Mouse (Mus musculus) stomach, postnatal 0 days (tissue): Measurements from ENCODE around the gene Tgfbr3. TPM values are rescaled to one million over a fixed set of nuclear protein-coding genes. Genes with fewer than 3 reads are reported as not detected.

Experiments
- ATAC-seq: fragments of 200-750 bp; cut with Nextera tagmentation; 2 replicates; pipeline ENCODE4 v1.8.0; 2017; ENCODE audit not compliant: low FRiP score, low TSS enrichment
- DNase-seq: peaks from one replicate; pipeline ENCODE4 v3.0.0-alpha.2; 2016; ENCODE audit warnings: low spot score
- H3K27ac ChIP-seq: fragments of 300-500 bp; sonication (generic); replicated peaks from 2 replicates; pipeline ENCODE4 v1.5.1; 2014; ENCODE audit warnings: mild to moderate bottlenecking, control low read depth
- H3K27me3 ChIP-seq: fragments of 300-500 bp; sonication (generic); 2 replicates; pipeline ENCODE4 v1.6.1; 2014; ENCODE audit warnings: low read length; ENCODE audit not compliant: control insufficient read depth, insufficient read depth
- H3K36me3 ChIP-seq: fragments of 300-500 bp; sonication (generic); 2 replicates; pipeline ENCODE4 v1.6.1; 2014; ENCODE audit warnings: low read length, mixed read lengths; ENCODE audit not compliant: control insufficient read depth, insufficient read depth
- H3K4me1 ChIP-seq: fragments of 300-500 bp; sonication (generic); replicated peaks from 2 replicates; pipeline ENCODE4 v1.6.1; 2014; ENCODE audit warnings: antibody characterized with exemption; ENCODE audit not compliant: control insufficient read depth, insufficient read depth
- H3K4me2 ChIP-seq: fragments of 300-500 bp; sonication (generic); replicated peaks from 2 replicates; pipeline ENCODE4 v1.6.1; 2014; ENCODE audit warnings: low read depth, mild to moderate bottlenecking, control low read depth, moderate library complexity
- H3K4me3 ChIP-seq: fragments of 300-500 bp; sonication (generic); 2 replicates; pipeline ENCODE4 v1.5.1; 2014; ENCODE audit warnings: low read depth, low read length, control low read depth
- H3K9ac ChIP-seq: fragments of 300-500 bp; sonication (generic); 2 replicates; pipeline ENCODE4 v1.6.1; 2014; ENCODE audit warnings: mild to moderate bottlenecking, low read length, control low read depth, mixed read lengths
- H3K9me3 ChIP-seq: fragments of 300-500 bp; sonication (generic); 2 replicates; pipeline ENCODE4 v1.6.1; 2016; ENCODE audit warnings: low read length; ENCODE audit not compliant: control insufficient read depth
- CTCF ChIP-seq: IDR thresholded peaks from 2 replicates; pipeline ENCODE4 v1.5.1; 2016; ENCODE audit warnings: antibody characterized with exemption, low read depth, mild to moderate bottlenecking, moderate library complexity
- EP300 ChIP-seq: optimal IDR thresholded peaks from 2 replicates; pipeline ENCODE3; 2016; ENCODE audit warnings: antibody characterized with exemption
- WGBS: fragments of 180-500 bp; shearing (Covaris S2); extraction: QIAGEN DNeasy Blood & Tissue Kit; methylation state at CpG from one replicate; pipeline ENCODE4 v1.1.7; 2014; 5-methylcytosine and 5-hydroxymethylcytosine counted together
- polyA plus RNA-seq: library from polyadenylated mRNA; unstranded; fragments of >200 nt; fragmentation: Nextera tagmentation; extraction: Ambion mirVana; gene quantifications from 2 replicates; pipeline ENCODE4 v1.2.1, GENCODE M21; 2015

Tgfbr3 gene
- polyA plus RNA-seq, 1 experiment from 2014 or later = 10.6 TPM

GRCm38 (mm10) chr5:107142791-107143190 lies 146.6 kb downstream of the Tgfbr3 start:
- TF ChIP-seq EP300 (no peak), CTCF (no peak)
- 84% methylated on average over 5 of the region's 5 CpGs for WGBS
- no peak for ATAC-seq

GRCm38 (mm10) chr5:107141375-107141774 lies 148.1 kb downstream of the Tgfbr3 start:
- no peak overlapping the region for H3K4me2 ChIP-seq
- H3K4me3 ChIP-seq = no peak overlapping the region
- WGBS = 89% methylated on average over 5 of the region's 5 CpGs
- no peak for TF ChIP-seq CTCF
- no peak for TF ChIP-seq EP300
- H3K27me3 ChIP-seq = no peaks in the 10 kb centered on the region
- ATAC-seq (no peak), DNase-seq (no peak)
- H3K4me1 ChIP-seq = no peaks in the 10 kb centered on the region
- H3K9ac ChIP-seq = no peak overlapping the region
- H3K9me3 ChIP-seq = no peaks in the 10 kb centered on the region
- peaks cover 6% of the 10 kb centered on the region for H3K36me3 ChIP-seq
- no peak overlapping the region for H3K27ac ChIP-seq

More at GRCm38 (mm10) chr5:107142791-107143190, 146.6 kb downstream of the Tgfbr3 start:
- no peak for DNase-seq
- Histone ChIP-seq H3K9ac (no peak overlapping the region), H3K4me2 (no peak overlapping the region), H3K9me3 (no peaks in the 10 kb centered on the region), H3K4me3 (no peak overlapping the region), H3K27ac (no peak overlapping the region), H3K27me3 (no peaks in the 10 kb centered on the region), H3K36me3 (peaks cover 6% of the 10 kb centered on the region), H3K4me1 (no peaks in the 10 kb centered on the region)

GRCm38 (mm10) chr5:107139800-107140651 lies 149.4 kb downstream of the Tgfbr3 start:
- Histone ChIP-seq H3K4me1 (no peaks in the 10 kb centered on the region), H3K4me3 (no peak overlapping the region), H3K9me3 (no peaks in the 10 kb centered on the region), H3K27ac (no peak overlapping the region), H3K36me3 (peaks cover 6% of the 10 kb centered on the region), H3K27me3 (no peaks in the 10 kb centered on the region), H3K4me2 (no peak overlapping the region), H3K9ac (no peak overlapping the region)
- WGBS = 90% methylated on average over 11 of the region's 11 CpGs
- ATAC-seq (no peak), DNase-seq (no peak)
- TF ChIP-seq CTCF (no peak), EP300 (no peak)

GRCm38 (mm10) chr5:107133336-107133735 lies 156.1 kb downstream of the Tgfbr3 start:
- Histone ChIP-seq H3K27me3 (no peaks in the 10 kb centered on the region), H3K36me3 (peaks cover 11% of the 10 kb centered on the region)
- TF ChIP-seq CTCF = no peak
- TF ChIP-seq EP300 = no peak

GRCm38 (mm10) chr5:107132231-107132630 lies 157.2 kb downstream of the Tgfbr3 start:
- peaks cover 11% of the 10 kb centered on the region for H3K36me3 ChIP-seq
- H3K27me3 ChIP-seq = no peaks in the 10 kb centered on the region
- H3K9me3 ChIP-seq = no peaks in the 10 kb centered on the region
- 47% methylated on average over 8 of the region's 8 CpGs for WGBS
- no peaks in the 10 kb centered on the region for H3K4me1 ChIP-seq
- no peak for TF ChIP-seq CTCF
- TF ChIP-seq EP300 = no peak
- no peak overlapping the region for H3K4me3 ChIP-seq
- no peak overlapping the region for H3K9ac ChIP-seq
- no peak for ATAC-seq
- no peak for DNase-seq
- no peak overlapping the region for H3K27ac ChIP-seq
- no peak overlapping the region for H3K4me2 ChIP-seq

More at GRCm38 (mm10) chr5:107133336-107133735, 156.1 kb downstream of the Tgfbr3 start:
- H3K4me2 ChIP-seq = no peak overlapping the region
- ATAC-seq (no peak), DNase-seq (no peak)
- H3K9me3 ChIP-seq = no peaks in the 10 kb centered on the region
- no peak overlapping the region for H3K27ac ChIP-seq
- 88% methylated on average over 2 of the region's 2 CpGs for WGBS
- H3K4me1 ChIP-seq = no peaks in the 10 kb centered on the region
- no peak overlapping the region for H3K4me3 ChIP-seq
- no peak overlapping the region for H3K9ac ChIP-seq

GRCm38 (mm10) chr5:107129304-107129703 lies 160.1 kb downstream of the Tgfbr3 start:
- Histone ChIP-seq H3K4me3 (no peak overlapping the region), H3K27ac (no peak overlapping the region), H3K9me3 (no peaks in the 10 kb centered on the region), H3K4me1 (peaks cover 3% of the 10 kb centered on the region), H3K9ac (no peak overlapping the region), H3K4me2 (no peak overlapping the region), H3K27me3 (no peaks in the 10 kb centered on the region), H3K36me3 (peaks cover 11% of the 10 kb centered on the region)
- TF ChIP-seq EP300 = no peak
- no peak for TF ChIP-seq CTCF
- WGBS = 68% methylated on average over 5 of the region's 5 CpGs
- ATAC-seq (no peak), DNase-seq (no peak)
